Mouse (Mus musculus): ENCODE results near the gene 0610037L13Rik. TPM values are rescaled to one million over a fixed set of nuclear protein-coding genes. Genes with fewer than 3 reads are reported as not detected.

Gene 0610037L13Rik
- 48.2 and 68.1 TPM in 2 replicates for total RNA-seq (2017)

DNA sequence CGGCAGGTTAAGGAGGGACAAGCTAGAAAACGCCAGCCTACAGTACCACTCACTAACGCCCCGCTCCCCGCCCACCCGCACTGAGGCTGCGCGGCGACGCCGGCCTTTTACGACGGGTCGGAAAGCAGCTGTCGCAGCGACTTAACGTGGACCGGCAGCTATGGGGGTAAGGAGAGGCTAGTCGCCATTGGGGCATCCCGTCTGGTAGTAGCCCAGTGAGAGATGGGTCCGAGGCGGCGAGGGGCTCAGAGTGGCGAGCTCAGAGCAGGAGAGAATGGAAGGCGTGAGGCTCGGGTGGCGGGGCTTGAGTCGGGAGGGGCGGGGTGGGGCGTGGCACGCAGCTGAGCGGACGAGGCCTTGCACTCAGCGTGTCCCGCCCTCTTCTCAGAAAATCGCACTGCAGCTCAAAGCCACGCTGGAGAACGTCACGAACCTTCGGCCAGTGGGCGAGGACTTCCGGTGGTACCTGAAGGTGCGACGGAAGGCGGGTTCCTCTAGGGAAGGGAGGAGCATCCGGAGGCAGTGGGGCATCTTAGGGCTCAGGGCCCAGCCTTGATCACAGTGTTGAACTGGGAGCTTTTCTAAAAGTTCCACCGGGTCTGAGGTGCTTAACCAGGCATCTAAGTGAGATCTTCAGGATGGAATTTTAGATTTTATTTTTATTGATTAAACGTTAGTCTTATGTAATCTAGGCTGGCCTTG, at the start of gene 0610037L13Rik:
0610037L13Rik (plus strand) TSS at position 83 of the 702 bp plus-strand sequence.
- peak; percentile 93 to 95 for ATAC-seq (replicated peaks in 1 of 2; ENCODE audit: insufficient read depth in 1 of 2, low FRiP score in 2 of 2, low TSS enrichment in 1 of 2, low read depth in 1 of 2, poor library complexity in 2 of 2, severe bottlenecking in 2 of 2)

GRCm38 (mm10) chr4:107843687-107844086, 45.9 kb upstream of the 0610037L13Rik start:
- no peak for ATAC-seq (replicated peaks in 1 of 2; ENCODE audit: insufficient read depth in 1 of 2, low FRiP score in 2 of 2, low TSS enrichment in 1 of 2, low read depth in 1 of 2, poor library complexity in 2 of 2, severe bottlenecking in 2 of 2)

DNA sequence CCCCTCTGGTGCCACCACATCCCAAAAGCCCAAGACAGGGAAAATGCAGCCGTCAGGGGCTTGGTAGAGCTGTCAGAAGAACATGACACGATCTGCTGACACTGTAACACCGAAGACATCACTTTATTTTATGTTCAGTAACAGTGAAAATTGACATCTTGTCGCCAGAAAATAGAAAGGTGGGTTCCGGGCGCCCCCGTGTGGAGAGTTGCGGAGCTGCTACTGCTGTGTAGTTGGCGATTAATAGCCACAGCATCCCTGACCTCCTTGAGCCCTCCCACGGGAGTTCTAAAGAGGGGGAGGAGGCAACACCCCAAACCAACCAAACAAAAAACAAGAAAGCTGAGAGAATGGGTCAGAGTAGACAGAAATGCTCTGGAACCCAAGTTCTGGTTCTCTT, 44.6 kb upstream of the 0610037L13Rik start:
- ATAC-seq (replicated peaks in 1 of 2; ENCODE audit: insufficient read depth in 1 of 2, low FRiP score in 2 of 2, low TSS enrichment in 1 of 2, low read depth in 1 of 2, poor library complexity in 2 of 2, severe bottlenecking in 2 of 2) = peak in 1 of 2 experiments; percentile 25; a peak in 2 of 4 replicates

DNA sequence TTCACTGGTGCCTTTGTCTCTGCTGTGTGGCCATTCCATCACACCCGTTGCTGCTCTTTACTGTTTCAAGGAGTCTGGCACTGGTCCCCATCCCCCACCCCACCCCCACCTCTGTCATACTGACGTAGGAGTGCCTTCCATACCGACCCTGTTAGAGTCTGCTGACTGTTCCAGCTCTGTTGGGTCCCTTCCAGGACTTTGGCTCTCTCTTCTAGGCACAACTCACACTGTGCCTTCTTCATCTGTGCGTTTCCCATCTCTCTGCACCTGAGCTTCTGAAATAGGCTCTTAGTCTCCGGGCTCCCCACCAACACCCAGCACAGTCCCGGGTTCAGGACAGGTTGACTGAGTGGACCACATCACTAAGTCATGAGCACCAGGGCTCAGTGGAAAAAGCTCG, 42.8 kb upstream of the 0610037L13Rik start:
- no peak for ATAC-seq (replicated peaks in 1 of 2; ENCODE audit: insufficient read depth in 1 of 2, low FRiP score in 2 of 2, low TSS enrichment in 1 of 2, low read depth in 1 of 2, poor library complexity in 2 of 2, severe bottlenecking in 2 of 2)

- ATAC-seq (replicated peaks in 1 of 2; ENCODE audit: insufficient read depth in 1 of 2, low FRiP score in 2 of 2, low TSS enrichment in 1 of 2, low read depth in 1 of 2, poor library complexity in 2 of 2, severe bottlenecking in 2 of 2) = no peak
Observed at GRCm38 (mm10) chr4:107848546-107848945, 41.1 kb upstream of the 0610037L13Rik start.

- no peak for ATAC-seq (replicated peaks in 1 of 2; ENCODE audit: insufficient read depth in 1 of 2, low FRiP score in 2 of 2, low TSS enrichment in 1 of 2, low read depth in 1 of 2, poor library complexity in 2 of 2, severe bottlenecking in 2 of 2)
Observed at GRCm38 (mm10) chr4:107849621-107850020, 40.0 kb upstream of the 0610037L13Rik start.

DNA sequence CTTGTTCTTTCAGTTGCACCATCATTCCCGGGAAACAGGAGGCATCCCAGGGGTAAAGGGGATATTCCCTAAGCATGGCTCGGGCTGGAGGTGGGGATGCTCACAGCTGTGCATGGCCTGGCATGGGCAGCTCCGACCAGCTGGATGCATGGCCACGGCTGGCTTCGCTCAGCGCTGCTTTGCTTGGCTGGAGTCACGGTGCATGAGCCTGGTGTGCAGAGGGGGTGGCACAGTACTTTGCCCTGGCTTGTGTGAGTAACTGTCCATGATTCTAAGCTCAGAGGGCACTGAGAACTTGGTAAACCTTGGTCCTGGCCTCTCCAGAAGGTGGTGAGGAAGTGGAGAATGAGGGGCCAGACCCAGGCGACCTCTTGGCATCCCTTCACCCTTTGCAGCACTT, 39.5 kb upstream of the 0610037L13Rik start:
- no peak for ATAC-seq (replicated peaks in 1 of 2; ENCODE audit: insufficient read depth in 1 of 2, low FRiP score in 2 of 2, low TSS enrichment in 1 of 2, low read depth in 1 of 2, poor library complexity in 2 of 2, severe bottlenecking in 2 of 2)

- no peak for ATAC-seq (replicated peaks in 1 of 2; ENCODE audit: insufficient read depth in 1 of 2, low FRiP score in 2 of 2, low TSS enrichment in 1 of 2, low read depth in 1 of 2, poor library complexity in 2 of 2, severe bottlenecking in 2 of 2)
Observed at GRCm38 (mm10) chr4:107853333-107853732, 36.3 kb upstream of the 0610037L13Rik start.

- no peak for ATAC-seq (replicated peaks in 1 of 2; ENCODE audit: insufficient read depth in 1 of 2, low FRiP score in 2 of 2, low TSS enrichment in 1 of 2, low read depth in 1 of 2, poor library complexity in 2 of 2, severe bottlenecking in 2 of 2)
Observed at GRCm38 (mm10) chr4:107853836-107854235, 35.8 kb upstream of the 0610037L13Rik start.

DNA sequence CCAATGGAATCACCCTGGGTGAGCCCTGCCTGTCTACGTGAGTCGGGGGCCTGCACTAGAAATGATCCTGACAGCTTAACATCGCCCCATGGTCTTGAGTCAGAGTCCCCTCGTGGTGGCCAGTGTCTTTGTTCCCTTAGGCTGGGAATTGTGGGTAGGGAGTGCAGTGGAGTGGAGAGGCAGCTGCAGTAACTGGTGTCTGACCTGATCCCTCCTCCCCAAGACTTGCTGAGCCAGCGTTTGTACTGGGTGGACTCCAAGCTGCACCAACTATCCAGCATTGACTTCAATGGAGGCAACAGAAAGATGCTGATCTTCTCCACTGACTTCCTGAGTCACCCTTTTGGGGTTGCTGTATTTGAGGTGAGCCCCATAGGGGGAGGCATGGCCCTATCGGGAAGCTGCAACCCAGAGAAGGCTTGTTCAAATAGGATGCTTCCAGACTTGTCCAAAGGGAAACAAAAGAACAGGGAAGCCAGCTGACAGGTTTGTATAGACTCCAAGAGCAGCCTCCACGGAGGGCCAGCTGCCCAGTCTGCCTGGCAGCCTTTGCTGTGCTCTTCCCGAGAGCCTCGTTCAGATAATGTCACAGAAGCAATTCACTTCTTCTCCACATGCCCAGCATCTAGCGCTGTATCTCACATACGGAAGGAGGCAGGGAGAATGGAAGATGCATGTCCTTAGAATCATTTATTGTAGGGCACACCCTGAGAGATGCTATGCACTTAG, 32.5 kb upstream of the 0610037L13Rik start:
- no peak for ATAC-seq (replicated peaks in 1 of 2; ENCODE audit: insufficient read depth in 1 of 2, low FRiP score in 2 of 2, low TSS enrichment in 1 of 2, low read depth in 1 of 2, poor library complexity in 2 of 2, severe bottlenecking in 2 of 2)

- no peak for ATAC-seq (replicated peaks in 1 of 2; ENCODE audit: insufficient read depth in 1 of 2, low FRiP score in 2 of 2, low TSS enrichment in 1 of 2, low read depth in 1 of 2, poor library complexity in 2 of 2, severe bottlenecking in 2 of 2)
Observed at GRCm38 (mm10) chr4:107858995-107859394, 30.6 kb upstream of the 0610037L13Rik start.

- ATAC-seq (replicated peaks in 1 of 2; ENCODE audit: insufficient read depth in 1 of 2, low FRiP score in 2 of 2, low TSS enrichment in 1 of 2, low read depth in 1 of 2, poor library complexity in 2 of 2, severe bottlenecking in 2 of 2) = no peak
Observed at GRCm38 (mm10) chr4:107864866-107865265, 24.7 kb upstream of the 0610037L13Rik start.

- ATAC-seq (replicated peaks in 1 of 2; ENCODE audit: insufficient read depth in 1 of 2, low FRiP score in 2 of 2, low TSS enrichment in 1 of 2, low read depth in 1 of 2, poor library complexity in 2 of 2, severe bottlenecking in 2 of 2) = peak; percentile 88 to 97
Observed at GRCm38 (mm10) chr4:107879254-107880050, 10.2 kb upstream of the 0610037L13Rik start, which contains the start of gene Magoh. TSS of gene Magoh (plus strand) at chr4:107879755.

DNA sequence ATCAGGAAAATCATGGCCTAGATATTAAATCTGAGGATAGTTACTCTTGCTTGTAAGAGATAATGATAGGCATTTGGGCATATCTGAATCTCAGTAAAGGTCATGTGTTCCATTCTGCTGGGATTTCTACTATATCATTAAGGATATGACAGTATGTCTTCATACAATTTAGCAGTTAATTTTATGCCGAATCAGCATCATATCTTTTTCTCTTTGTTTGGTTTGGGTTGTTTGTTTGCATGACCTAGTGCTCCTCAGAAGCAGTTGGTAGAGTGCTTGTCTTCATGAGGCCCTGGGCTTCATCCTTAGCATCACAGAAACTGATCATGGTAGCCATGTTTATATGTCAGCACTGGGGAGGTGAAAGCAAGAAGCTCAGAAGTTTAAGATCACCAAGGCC, 8.0 kb upstream of the 0610037L13Rik start:
- ATAC-seq (replicated peaks in 1 of 2; ENCODE audit: insufficient read depth in 1 of 2, low FRiP score in 2 of 2, low TSS enrichment in 1 of 2, low read depth in 1 of 2, poor library complexity in 2 of 2, severe bottlenecking in 2 of 2) = no peak

GRCm38 (mm10) chr4:107886371-107886770, 3.2 kb upstream of the 0610037L13Rik start:
- ATAC-seq (replicated peaks in 1 of 2; ENCODE audit: insufficient read depth in 1 of 2, low FRiP score in 2 of 2, low TSS enrichment in 1 of 2, low read depth in 1 of 2, poor library complexity in 2 of 2, severe bottlenecking in 2 of 2) = no peak

- ATAC-seq (replicated peaks in 1 of 2; ENCODE audit: insufficient read depth in 1 of 2, low FRiP score in 2 of 2, low TSS enrichment in 1 of 2, low read depth in 1 of 2, poor library complexity in 2 of 2, severe bottlenecking in 2 of 2) = peak; percentile 7 to 13; a peak in 1 of 4 replicates
Observed at GRCm38 (mm10) chr4:107889385-107889730, 255 bp upstream of the 0610037L13Rik start.

- ATAC-seq (replicated peaks in 1 of 2; ENCODE audit: insufficient read depth in 1 of 2, low FRiP score in 2 of 2, low TSS enrichment in 1 of 2, low read depth in 1 of 2, poor library complexity in 2 of 2, severe bottlenecking in 2 of 2) = no peak
Observed at GRCm38 (mm10) chr4:107892663-107893062, 3.0 kb downstream of the 0610037L13Rik start.

Measured in hematopoietic stem cell, adult 5-6 weeks (primary cell).